26 mouse cellular contexts compared by ENCODE assay signal in the genomic region with DNA sequence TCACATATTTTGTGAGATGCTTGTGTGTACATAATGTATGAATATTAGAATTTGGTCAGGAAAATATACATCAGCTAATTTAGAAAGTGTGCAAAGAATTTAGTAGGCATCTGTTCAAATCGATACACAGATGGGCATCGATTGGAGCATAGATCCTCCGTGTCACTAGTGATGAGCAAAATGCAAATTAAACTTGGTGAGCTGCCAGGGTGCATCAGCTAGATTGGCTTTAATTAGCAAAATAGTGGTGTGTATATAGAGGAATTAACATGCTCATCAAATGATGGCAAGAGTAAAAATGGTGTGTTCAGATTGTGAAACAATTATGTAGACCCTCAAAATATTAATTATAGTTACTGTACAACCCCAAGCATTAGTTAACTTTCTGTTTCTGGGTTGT.
"Had no signal": no experiment of that assay in that cellular context is flagged by ENCODE, and none has a peak within 500 bp of the region (broad histone marks: within the 10 kb centered on the region; RNA-seq: fewer than 3 reads in every experiment).

No protein-coding gene starts in this region.

- H3K9ac ChIP-seq: heart, embryonic 13.5 days; heart, embryonic 15.5 days; hindbrain, embryonic 13.5 days; hindbrain, embryonic 15.5 days; kidney, embryonic 15.5 days; limb, embryonic 13.5 days; limb, embryonic 15.5 days; liver, embryonic 12.5 days; liver, embryonic 14.5 days had no signal

- H3K27me3 ChIP-seq: heart, embryonic 13.5 days; heart, embryonic 15.5 days; hindbrain, embryonic 15.5 days; kidney, embryonic 15.5 days; limb, embryonic 13.5 days; limb, embryonic 15.5 days; liver, embryonic 12.5 days had no signal

- H3K27ac ChIP-seq: heart, adult 2 months; heart, embryonic 13.5 days; heart, embryonic 15.5 days; hindbrain, embryonic 13.5 days; hindbrain, embryonic 15.5 days; hindbrain, postnatal 0 days; kidney, embryonic 15.5 days; kidney, postnatal 0 days; limb, embryonic 13.5 days; limb, embryonic 15.5 days; liver, embryonic 12.5 days; liver, embryonic 14.5 days had no signal

- H3K9me3 ChIP-seq: heart, embryonic 13.5 days; heart, embryonic 15.5 days; hindbrain, embryonic 13.5 days; hindbrain, embryonic 15.5 days; kidney, embryonic 15.5 days; limb, embryonic 13.5 days; limb, embryonic 15.5 days; liver, embryonic 12.5 days had no signal

- H3K36me3 ChIP-seq: heart, embryonic 13.5 days; heart, embryonic 15.5 days; hindbrain, embryonic 13.5 days; hindbrain, embryonic 15.5 days; kidney, embryonic 15.5 days; limb, embryonic 13.5 days; limb, embryonic 15.5 days; liver, embryonic 12.5 days had no signal

- DNase-seq: gastrocnemius, postnatal 14 days; gastrocnemius, postnatal 36 days; heart, adult 11 months; heart, adult 2 months; heart, postnatal 14 days; heart, postnatal 36 days; kidney, adult 11 months; kidney, adult 2 months; kidney, adult 9 months; kidney, postnatal 14 days; kidney, postnatal 36 days; layer of hippocampus, postnatal 36 days; left cerebral cortex, postnatal 4 days had no signal

- H3K4me3 ChIP-seq: heart, adult 2 months; heart, embryonic 13.5 days; heart, embryonic 15.5 days; hindbrain, embryonic 13.5 days; hindbrain, embryonic 15.5 days; kidney, embryonic 15.5 days; limb, embryonic 13.5 days; limb, embryonic 15.5 days; liver, embryonic 12.5 days had no signal

- H3K4me2 ChIP-seq: heart, embryonic 11.5 days; heart, embryonic 13.5 days; heart, embryonic 15.5 days; hindbrain, embryonic 13.5 days; hindbrain, embryonic 15.5 days; kidney, embryonic 15.5 days; limb, embryonic 13.5 days; limb, embryonic 15.5 days; liver, embryonic 12.5 days had no signal

- H3K4me1 ChIP-seq: liver, embryonic 12.5 days had no signal

- ATAC-seq: hindbrain, postnatal 0 days; intestine, embryonic 16.5 days; liver, embryonic 12.5 days had no signal
